Mouse (Mus musculus) CH12.LX (cell line): ENCODE results near the gene Cmip. TPM values are rescaled to one million over a fixed set of nuclear protein-coding genes. Genes with fewer than 3 reads are reported as not detected.

Experiments used
- DNase-seq: peaks from one replicate; pipeline ENCODE4 v3.0.0-alpha.2; 2013; ENCODE audit errors: extremely low read depth
- H3K27ac ChIP-seq: 2 replicates; pipeline ENCODE4 v1.5.1; 2012; ENCODE audit warnings: low read depth, mild to moderate bottlenecking, control low read depth, moderate library complexity; ENCODE audit not compliant: insufficient read depth
- H3K27me3 ChIP-seq: replicated peaks from 2 replicates; pipeline ENCODE3; 2012; ENCODE audit warnings: inconsistent platforms
- H3K36me3 ChIP-seq, 2 experiments: replicated peaks in 1 of 2; 2 replicates each; pipeline versions ENCODE3 to v1.6.1; 2012; ENCODE audit warnings: inconsistent platforms in 1 of 2, low read length in 1 of 2, mild to moderate bottlenecking in 1 of 2, mixed read lengths in 1 of 2, moderate library complexity in 1 of 2; ENCODE audit not compliant: control insufficient read depth in 1 of 2, insufficient read depth in 1 of 2
- H3K4me1 ChIP-seq, 2 experiments: 2 replicates each; pipeline ENCODE4 v1.6.1; 2012; ENCODE audit warnings: inconsistent platforms in 1 of 2, moderate library complexity in 1 of 2; ENCODE audit not compliant: insufficient read depth in 2 of 2, control insufficient read depth in 1 of 2
- H3K4me2 ChIP-seq: 2 replicates; pipeline ENCODE4 v1.6.1; 2012; ENCODE audit warnings: low read depth, mild to moderate bottlenecking, control low read depth; ENCODE audit not compliant: poor library complexity, insufficient read depth, severe bottlenecking
- H3K4me3 ChIP-seq, 3 experiments: fragments of 150-350 bp in 1 of 3; sonication (generic) in 1 of 3; replicated peaks in 1 of 3; 2 replicates each; pipeline versions ENCODE3 to v1.5.1; 2011 to 2012; ENCODE audit warnings: low read depth in 2 of 3, low read length in 2 of 3, mild to moderate bottlenecking in 2 of 3, moderate library complexity in 2 of 3, control low read depth in 1 of 3, improper control_type of control experiment in 1 of 3, inconsistent platforms in 1 of 3, mixed read lengths in 1 of 3; ENCODE audit not compliant: poor library complexity in 1 of 3
- H3K79me2 ChIP-seq: replicated peaks from 2 replicates; pipeline ENCODE4 v1.6.1; 2012; ENCODE audit warnings: mild to moderate bottlenecking, moderate library complexity; ENCODE audit not compliant: control insufficient read depth, poor library complexity, insufficient read depth, severe bottlenecking; ENCODE audit errors: extremely low read depth
- H3K9ac ChIP-seq: 2 replicates; pipeline ENCODE4 v1.6.1; 2012; ENCODE audit warnings: low read depth, mild to moderate bottlenecking, control low read depth, moderate library complexity; ENCODE audit not compliant: insufficient read depth
- H3K9me3 ChIP-seq: replicated peaks from 2 replicates; pipeline ENCODE3; 2012; ENCODE audit warnings: low read length, inconsistent platforms, mixed read lengths
- BHLHE40 ChIP-seq: IDR thresholded peaks from 2 replicates; pipeline ENCODE4 v1.6.1; 2011; ENCODE audit warnings: mild to moderate bottlenecking, low read depth, low read length, improper control_type of control experiment
- CHD1 ChIP-seq: IDR thresholded peaks from 2 replicates; pipeline ENCODE4 v1.6.1; 2012; ENCODE audit warnings: low read depth, low read length, improper control_type of control experiment, inconsistent platforms
- CHD2 ChIP-seq: IDR thresholded peaks from 2 replicates; pipeline ENCODE4 v1.6.1; 2011; ENCODE audit warnings: low read length, improper control_type of control experiment
- E2F4 ChIP-seq: IDR thresholded peaks from 2 replicates; pipeline ENCODE4 v1.6.1; 2011; ENCODE audit warnings: low read depth, low read length, improper control_type of control experiment; ENCODE audit not compliant: insufficient replicate concordance
- ELF1 ChIP-seq: IDR thresholded peaks from 2 replicates; pipeline ENCODE4 v1.6.1; 2014; ENCODE audit warnings: low read depth, mild to moderate bottlenecking, inconsistent platforms, low read length, improper control_type of control experiment
- ETS1 ChIP-seq: conservative IDR thresholded peaks from 2 replicates; pipeline ENCODE4 v1.6.1; 2012; ENCODE audit warnings: low read depth, mild to moderate bottlenecking, inconsistent platforms, low read length, improper control_type of control experiment, moderate library complexity
- GABPA ChIP-seq: IDR thresholded peaks from 2 replicates; pipeline ENCODE4 v1.6.1; 2012; ENCODE audit warnings: low read depth, low read length, improper control_type of control experiment, inconsistent platforms; ENCODE audit not compliant: insufficient replicate concordance
- HCFC1 ChIP-seq: IDR thresholded peaks from 2 replicates; pipeline ENCODE4 v1.6.1; 2012; ENCODE audit warnings: low read depth, mild to moderate bottlenecking, inconsistent platforms, low read length, improper control_type of control experiment
- IRF4 ChIP-seq: IDR thresholded peaks from 2 replicates; pipeline ENCODE4 v1.6.1; 2014; ENCODE audit warnings: low read depth, mild to moderate bottlenecking, inconsistent platforms, low read length, improper control_type of control experiment
- KAT2A ChIP-seq: IDR thresholded peaks from 2 replicates; pipeline ENCODE4 v1.6.1; 2012; ENCODE audit warnings: low read length, improper control_type of control experiment, inconsistent platforms; ENCODE audit not compliant: insufficient replicate concordance
- MAFK ChIP-seq: IDR thresholded peaks from 2 replicates; pipeline ENCODE4 v1.6.1; 2011; ENCODE audit warnings: low read length, improper control_type of control experiment; ENCODE audit not compliant: insufficient replicate concordance
- MAX ChIP-seq: IDR thresholded peaks from 2 replicates; pipeline ENCODE4 v1.6.1; 2011; ENCODE audit warnings: low read length, improper control_type of control experiment
- MAZ ChIP-seq: IDR thresholded peaks from 2 replicates; pipeline ENCODE4 v1.6.1; 2012; ENCODE audit warnings: low read depth, mild to moderate bottlenecking, inconsistent platforms, low read length, improper control_type of control experiment, moderate library complexity
- MEF2A ChIP-seq: IDR thresholded peaks from 2 replicates; pipeline ENCODE4 v1.6.1; 2014; ENCODE audit warnings: low read depth, mild to moderate bottlenecking, inconsistent platforms, low read length, improper control_type of control experiment, borderline replicate concordance
- MYC ChIP-seq: IDR thresholded peaks from 2 replicates; pipeline ENCODE4 v1.6.1; 2011; ENCODE audit warnings: low read depth, mild to moderate bottlenecking, improper control_type of control experiment, low read length
- NELFE ChIP-seq: IDR thresholded peaks from 2 replicates; pipeline ENCODE4 v1.6.1; 2011; ENCODE audit warnings: low read depth, low read length, improper control_type of control experiment
- PAX5 ChIP-seq: IDR thresholded peaks from 2 replicates; pipeline ENCODE4 v1.6.1; 2012; ENCODE audit warnings: low read length, inconsistent platforms, mixed read lengths
- POLR2A ChIP-seq: IDR thresholded peaks from 2 replicates; pipeline ENCODE4 v1.6.1; 2011; ENCODE audit warnings: low read depth, mild to moderate bottlenecking, improper control_type of control experiment, low read length
- POLR2AphosphoS2 ChIP-seq: IDR thresholded peaks from 2 replicates; pipeline ENCODE4 v1.6.1; 2011; ENCODE audit warnings: low read depth, low read length, improper control_type of control experiment
- RAD21 ChIP-seq: IDR thresholded peaks from 2 replicates; pipeline ENCODE4 v1.6.1; 2011; ENCODE audit warnings: low read depth, mild to moderate bottlenecking, low read length, improper control_type of control experiment, moderate library complexity
- RCOR1 ChIP-seq: conservative IDR thresholded peaks from 2 replicates; pipeline ENCODE4 v1.6.1; 2012; ENCODE audit warnings: low read depth, mild to moderate bottlenecking, inconsistent platforms, low read length, improper control_type of control experiment
- SIN3A ChIP-seq: IDR thresholded peaks from 2 replicates; pipeline ENCODE4 v1.6.1; 2012; ENCODE audit warnings: low read length, improper control_type of control experiment, inconsistent platforms
- SMC3 ChIP-seq: IDR thresholded peaks from 2 replicates; pipeline ENCODE4 v1.6.1; 2011; ENCODE audit warnings: low read depth, low read length, improper control_type of control experiment
- TBP ChIP-seq: conservative IDR thresholded peaks from 2 replicates; pipeline ENCODE4 v1.6.1; 2011; ENCODE audit warnings: low read depth, low read length, improper control_type of control experiment
- TCF12 ChIP-seq: IDR thresholded peaks from 2 replicates; pipeline ENCODE4 v1.6.1; 2014; ENCODE audit warnings: low read depth, mild to moderate bottlenecking, inconsistent platforms, low read length, improper control_type of control experiment
- UBTF ChIP-seq: IDR thresholded peaks from 2 replicates; pipeline ENCODE4 v1.6.1; 2012; ENCODE audit warnings: low read depth, mild to moderate bottlenecking, inconsistent platforms, low read length, improper control_type of control experiment, moderate library complexity
- ZKSCAN1 ChIP-seq: IDR thresholded peaks from 2 replicates; pipeline ENCODE4 v1.6.1; 2012; ENCODE audit warnings: low read depth, inconsistent platforms, low read length, improper control_type of control experiment, borderline replicate concordance
- ZMIZ1 ChIP-seq: IDR thresholded peaks from 2 replicates; pipeline ENCODE4 v1.6.1; 2012; ENCODE audit warnings: low read depth, mild to moderate bottlenecking, inconsistent platforms, low read length, improper control_type of control experiment
- dilution Hi-C: fragments of 300-500 bp; cut with MboI; formaldehyde crosslinking; loops from 2 replicates; pipeline ENCODE4 v1.14.3; 2020; ENCODE audit warnings: low sequenced_read_pairs; ENCODE audit not compliant: extremely low pct_unique_long_range_greater_than_20kb, extremely low pct_ligation_motif_present
- in situ Hi-C: fragments of 300-500 bp; cut with MboI; formaldehyde crosslinking; loops from 3 replicates; pipeline ENCODE4 v1.14.3; 2019; ENCODE audit warnings: low sequenced_read_pairs, low pct_ligation_motif_present, low pct_unique_long_range_greater_than_20kb, mixed read lengths
- polyA plus RNA-seq: library from polyadenylated mRNA; unstranded; fragments of >175 nt; gene quantifications from 2 replicates; pipeline ENCODE4 v1.2.1, GENCODE M21; 2012; ENCODE audit warnings: low read depth; ENCODE audit not compliant: insufficient read length
- total RNA-seq, 2 experiments: library from RNA; depleted of rRNA; stranded (reverse); fragments of 300-350 nt in 1 of 2; fragments of >200 nt in 1 of 2; gene quantifications; 2 replicates each; pipeline ENCODE4 v1.2.3; 2012 to 2014

Cmip gene
- total and polyA plus RNA-seq, 3 experiments = 5.2 to 39.0 (median 16.5) TPM

DNA sequence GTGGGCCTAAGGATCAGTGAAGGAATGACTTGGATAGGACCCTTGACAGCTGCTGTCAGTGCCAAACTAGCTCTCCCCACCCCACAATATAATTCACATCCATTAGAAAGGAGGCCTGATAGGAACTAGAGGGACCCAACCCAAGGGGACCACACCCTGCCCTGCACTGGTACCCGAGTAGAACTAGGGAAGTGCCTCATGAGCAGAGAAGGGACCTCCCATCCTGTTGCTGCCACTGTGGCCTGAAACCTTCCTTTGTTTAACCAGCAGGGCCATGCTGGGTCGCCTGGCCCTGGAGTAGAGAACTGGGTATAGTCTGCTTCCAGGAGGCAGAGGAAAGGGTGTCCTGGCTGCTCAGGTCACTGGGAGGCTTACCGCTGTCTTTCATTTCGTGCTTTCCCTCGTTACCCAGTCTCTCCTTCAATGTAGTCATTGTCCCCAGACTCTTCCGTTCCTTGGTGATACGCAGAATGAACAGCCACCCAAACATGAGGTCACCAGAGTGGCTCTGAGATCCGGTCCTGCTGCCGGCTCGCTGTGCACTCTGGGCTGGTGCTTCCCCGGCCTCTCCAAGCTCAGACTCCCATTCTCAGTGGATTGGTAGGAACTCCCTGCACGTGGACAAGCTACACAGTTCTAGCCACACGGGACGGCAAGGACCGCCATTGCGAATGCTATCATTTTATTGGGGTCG is 164.1 kb downstream of the Cmip start:
- Histone ChIP-seq H3K27ac (no peak overlapping the region), H3K4me3 (no peak overlapping the region), H3K9me3 (no peaks in the 10 kb centered on the region), H3K27me3 (no peaks in the 10 kb centered on the region), H3K4me2 (no peak overlapping the region), H3K36me3 (peaks cover 27 to 94% of the 10 kb centered on the region in 2 experiments), H3K9ac (no peak overlapping the region), H3K4me1 (peaks cover 0 to 7% of the 10 kb centered on the region in 2 experiments; a peak in 1 of 4 replicates), H3K79me2 (no peaks in the 10 kb centered on the region)
- in situ Hi-C loops = no loop called here
- no peak for DNase-seq
- no peak for TF ChIP-seq KAT2A
- no peak for TF ChIP-seq TBP
- TF ChIP-seq IRF4 = no peak
- no peak for TF ChIP-seq CHD1
- TF ChIP-seq NELFE = no peak
- TF ChIP-seq ZKSCAN1 = no peak
- no peak for TF ChIP-seq POLR2AphosphoS2
- TF ChIP-seq MAX = no peak
- no peak for TF ChIP-seq E2F4
- no peak for TF ChIP-seq RAD21
- no peak for TF ChIP-seq GABPA
- no peak for TF ChIP-seq MEF2A
- no peak for TF ChIP-seq SMC3
- no peak for TF ChIP-seq MAZ
- TF ChIP-seq POLR2A = no peak
- no peak for TF ChIP-seq BHLHE40
- no peak for TF ChIP-seq SIN3A
- no peak for TF ChIP-seq ELF1
- no peak for TF ChIP-seq TCF12
- dilution Hi-C loops = no loop called here

DNA sequence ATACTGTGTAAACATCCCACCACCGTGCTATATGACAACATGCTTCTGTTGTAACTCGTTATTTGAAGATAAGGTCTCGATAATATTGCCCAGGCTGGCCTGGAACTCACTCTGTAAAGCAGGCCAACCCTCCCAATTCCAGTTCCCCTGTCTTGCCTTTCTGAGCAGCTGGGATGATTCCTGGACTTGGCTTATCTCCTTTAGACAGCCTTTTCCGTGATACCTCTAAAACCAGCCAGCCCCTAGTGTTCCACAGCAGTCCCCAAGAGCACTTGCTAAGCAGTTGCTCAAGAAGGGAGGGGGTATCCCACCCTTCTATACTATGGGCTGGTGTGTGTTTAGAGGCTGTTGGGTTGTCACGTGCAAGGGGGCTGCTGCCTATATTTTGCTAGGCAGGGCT is 165.0 kb downstream of the Cmip start:
- H3K79me2 ChIP-seq = no peaks in the 10 kb centered on the region
- H3K36me3 ChIP-seq = peaks cover 24 to 93% of the 10 kb centered on the region in 2 experiments
- no peak overlapping the region for H3K9ac ChIP-seq
- H3K27me3 ChIP-seq = no peaks in the 10 kb centered on the region
- dilution Hi-C loops = no loop called here
- TF ChIP-seq MYC = no peak
- no peak for TF ChIP-seq HCFC1
- no peak for TF ChIP-seq MAFK
- TF ChIP-seq CHD2 = no peak
- TF ChIP-seq POLR2AphosphoS2 = no peak
- TF ChIP-seq KAT2A = no peak
- TF ChIP-seq MEF2A = no peak
- TF ChIP-seq ZKSCAN1 = no peak
- TF ChIP-seq PAX5 = no peak
- no peak for TF ChIP-seq ZMIZ1
- no peak for TF ChIP-seq SMC3
- no peak for TF ChIP-seq UBTF
- TF ChIP-seq ELF1 = no peak
- no peak for TF ChIP-seq TCF12
- TF ChIP-seq ETS1 = no peak
- TF ChIP-seq RCOR1 = no peak
- H3K4me2 ChIP-seq = no peak overlapping the region
- H3K27ac ChIP-seq = no peak overlapping the region
- no peaks in the 10 kb centered on the region for H3K9me3 ChIP-seq
- H3K4me3 ChIP-seq = no peak overlapping the region
- no peak for DNase-seq
- in situ Hi-C loops = no loop called here
- H3K4me1 ChIP-seq = peaks cover 0 to 7% of the 10 kb centered on the region in 2 experiments; a peak in 1 of 4 replicates
